Mouse (Mus musculus) brain, embryonic 14.5 days (tissue): ENCODE measurements at regions not wholly inside any gene's neighbourhood (a gene's known extent, or its start where the extent isn't known, plus 50 kb on each side); places are given as distances from the start of the nearest gene placed in this dataset.

Source experiments
- CTCF ChIP-seq: fragments of 200-500 bp; IDR thresholded peaks from 2 replicates; pipeline ENCODE4 v1.5.1; 2012; ENCODE audit warnings: inconsistent platforms, mild to moderate bottlenecking, moderate library complexity, borderline replicate concordance; ENCODE audit not compliant: insufficient read depth, insufficient read length; ENCODE audit errors: extremely low read depth
- POLR2A ChIP-seq: fragments of 200-500 bp; IDR thresholded peaks from 2 replicates; pipeline ENCODE4 v1.6.1; 2012; ENCODE audit warnings: mild to moderate bottlenecking, inconsistent platforms, borderline replicate concordance; ENCODE audit not compliant: poor library complexity, insufficient read depth, insufficient read length, severe bottlenecking; ENCODE audit errors: extremely low read depth

- TF ChIP-seq POLR2A (no peak), CTCF (no peak)
These were observed 549.2 kb downstream of the Etv1 start for GRCm38 (mm10) chr12:39328377-39328776.
